Mouse (Mus musculus) heart, postnatal 0 days (tissue): ENCODE data around the gene Rhebl1.

Experiments
- CTCF ChIP-seq: IDR thresholded peaks from 2 replicates; pipeline ENCODE4 v1.5.1; 2016; ENCODE audit warnings: antibody characterized with exemption, control low read depth, low read depth
- EP300 ChIP-seq: IDR thresholded peaks from 2 replicates; pipeline ENCODE4 v1.6.1; 2016; ENCODE audit warnings: antibody characterized with exemption, low read depth

DNA sequence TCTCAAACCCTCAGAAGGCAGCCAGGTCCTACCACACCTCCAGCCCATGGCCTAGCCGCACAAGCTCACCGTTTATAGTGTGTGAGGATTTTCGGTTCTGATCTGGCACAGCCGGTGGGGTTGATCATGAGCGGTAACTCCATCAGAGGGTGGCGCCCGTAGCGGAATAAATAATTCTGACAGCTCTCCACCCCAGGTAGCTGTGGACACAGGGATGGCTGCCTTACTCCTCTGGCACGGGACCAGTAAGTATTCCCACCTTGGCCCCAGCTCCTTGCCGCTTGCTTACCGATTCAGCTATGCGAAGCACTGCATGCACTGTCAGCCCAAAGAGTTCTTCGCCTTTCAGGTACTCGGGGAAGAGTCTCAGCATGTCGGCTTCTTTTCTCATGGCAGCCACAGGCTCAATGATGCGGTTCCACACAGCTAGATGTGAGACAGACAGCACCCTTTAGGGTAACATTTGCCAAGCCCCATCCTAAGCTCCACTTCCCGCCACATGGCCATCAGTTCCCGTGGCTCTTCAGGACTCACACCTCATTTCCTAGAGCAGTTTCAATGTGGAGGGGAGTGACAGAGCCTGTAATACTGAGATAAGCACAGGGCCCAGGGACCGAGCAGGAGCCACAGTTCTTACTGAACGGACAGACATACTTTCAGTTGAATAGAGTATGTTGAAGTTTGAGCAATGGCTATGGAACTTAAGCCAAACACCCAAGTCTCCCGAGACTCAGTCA is 57.2 kb downstream of the Rhebl1 start:
- TF ChIP-seq EP300 (no peak), CTCF (no peak)
